Mouse (Mus musculus) thymus, postnatal 25 days (tissue): ENCODE data around the gene Mast1.

Experiments used
- DNase-seq: peaks from one replicate; pipeline ENCODE4 v3.0.0; 2022

The Mast1 gene

GRCm38 (mm10) chr8:84937620-84938485 is 694 bp upstream of the Mast1 start:
- DNase-seq = no peak

GRCm38 (mm10) chr8:84936041-84936961 is 858 bp downstream of the Mast1 start:
- DNase-seq = no peak

DNA sequence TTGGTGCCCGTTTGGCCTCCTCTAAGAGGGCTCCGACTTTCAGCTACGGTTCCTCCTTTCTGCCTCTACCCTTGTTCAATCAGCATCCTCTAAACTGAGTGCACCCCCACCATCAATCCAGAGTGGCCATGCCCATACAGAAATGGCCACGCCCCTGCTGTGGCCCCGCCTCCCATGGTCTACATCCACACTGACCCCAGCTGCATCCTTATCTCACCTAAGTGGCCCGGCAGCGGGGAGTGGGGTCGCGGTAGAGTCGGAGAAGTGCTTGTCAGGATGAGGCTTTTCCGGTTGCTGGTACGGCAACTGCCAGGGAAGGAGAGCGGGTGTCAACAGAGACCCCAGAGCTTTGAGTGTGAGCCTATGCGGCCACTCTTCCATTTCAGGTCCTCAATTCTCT is 1.7 kb downstream of the Mast1 start:
- no peak for DNase-seq

GRCm38 (mm10) chr8:84934860-84935259 is 2.3 kb downstream of the Mast1 start:
- DNase-seq = no peak

DNA sequence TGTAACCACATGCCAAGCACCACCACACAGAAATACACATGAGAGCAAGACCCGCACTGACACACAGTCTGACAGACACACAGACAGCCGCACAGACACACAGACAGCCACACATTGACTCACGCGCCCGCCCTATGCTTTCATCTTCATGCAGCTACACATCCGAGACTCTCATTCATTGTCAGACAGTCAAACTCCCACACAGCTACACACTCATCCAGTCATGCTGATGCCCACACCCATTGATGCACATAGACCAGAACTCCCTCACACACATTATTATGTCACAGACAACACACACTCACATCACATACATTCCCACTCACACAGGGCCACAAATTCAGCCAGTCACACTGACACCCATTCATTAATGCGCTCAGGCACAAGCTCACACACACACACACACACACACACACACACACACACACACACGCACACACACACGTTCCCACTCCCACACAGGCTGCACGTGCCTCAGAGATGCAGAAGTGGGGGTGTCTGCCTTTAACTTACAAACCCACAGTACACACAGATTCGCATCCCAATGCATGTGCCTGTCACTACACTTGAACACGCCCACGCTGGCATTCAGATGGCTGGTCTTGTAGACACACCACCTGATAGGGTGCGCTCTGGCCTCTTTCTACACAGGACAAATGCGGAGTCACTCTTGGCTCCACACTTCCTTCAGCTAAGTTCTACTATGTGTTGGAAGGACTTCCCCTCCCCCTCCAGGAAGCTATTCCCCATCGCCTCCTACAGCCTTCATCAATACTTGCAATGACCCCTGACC is 3.2 kb downstream of the Mast1 start:
- no peak for DNase-seq

GRCm38 (mm10) chr8:84930582-84930981 is 6.6 kb downstream of the Mast1 start:
- no peak for DNase-seq

DNA sequence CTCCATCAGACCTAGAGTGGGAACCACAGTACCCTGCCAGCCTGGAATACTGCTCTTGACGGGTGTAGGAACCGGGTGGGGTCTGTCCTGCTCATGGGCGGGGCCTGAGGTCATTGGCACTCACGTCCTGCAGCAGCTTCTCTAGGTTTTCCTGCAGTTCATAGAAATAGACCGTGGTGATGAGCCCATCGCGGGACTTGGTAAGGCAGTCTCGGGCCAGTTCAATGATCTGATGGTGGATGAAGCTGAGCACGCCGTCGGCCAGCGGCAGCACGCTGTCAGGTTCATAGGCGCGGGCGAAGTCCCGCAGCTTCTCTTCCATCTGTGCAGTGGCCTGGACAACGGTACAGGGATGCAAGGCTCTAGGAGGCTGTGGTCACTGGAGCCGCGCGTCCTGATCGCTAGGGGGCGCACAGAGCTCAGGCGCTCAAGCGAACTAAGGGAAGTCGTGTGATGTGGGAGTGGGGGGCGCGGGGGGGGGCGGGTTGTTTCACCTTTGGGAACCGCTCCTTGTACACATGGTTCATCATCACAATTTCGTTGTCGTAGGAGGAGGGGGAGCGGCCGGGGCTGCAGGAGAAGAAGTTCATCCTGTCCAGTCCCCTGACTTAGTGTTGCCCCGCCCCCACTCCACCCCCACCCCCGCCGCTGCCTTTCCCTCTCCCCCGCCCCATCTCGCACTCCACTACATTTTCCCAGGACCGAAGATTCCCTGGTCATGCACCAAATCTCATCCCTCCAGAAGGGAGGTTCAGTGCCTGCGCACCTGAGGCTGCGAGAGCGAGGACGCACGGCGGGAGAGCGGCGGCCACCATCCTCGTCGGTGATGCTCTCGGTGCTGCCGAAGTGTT is 8.5 kb downstream of the Mast1 start:
- peak; percentile 59 for DNase-seq

GRCm38 (mm10) chr8:84927513-84927912 is 9.6 kb downstream of the Mast1 start:
- DNase-seq = no peak

GRCm38 (mm10) chr8:84925557-84925956 is 11.6 kb downstream of the Mast1 start:
- DNase-seq = no peak

DNA sequence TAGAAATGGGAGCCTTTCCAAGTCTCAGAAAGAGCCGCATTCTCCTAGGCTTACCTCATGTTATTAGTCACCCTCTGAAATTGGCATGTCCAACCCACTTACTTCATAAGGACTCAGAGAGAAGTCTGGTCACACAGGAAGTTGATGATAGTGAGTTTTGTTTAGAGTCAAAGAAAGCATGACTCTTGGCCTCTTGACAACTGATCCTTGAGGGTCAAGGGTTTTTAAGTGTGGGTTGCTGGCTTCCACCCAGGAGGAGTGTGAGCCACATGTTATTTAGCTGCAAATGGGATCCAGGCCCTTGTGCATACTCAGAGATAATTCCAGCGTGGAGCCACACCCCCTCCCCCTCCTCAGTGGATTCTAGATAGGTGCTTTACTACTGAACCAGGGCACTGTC is 15.6 kb downstream of the Mast1 start:
- DNase-seq = no peak

- no peak for DNase-seq
Measured at GRCm38 (mm10) chr8:84918646-84919045, 18.5 kb downstream of the Mast1 start.

DNA sequence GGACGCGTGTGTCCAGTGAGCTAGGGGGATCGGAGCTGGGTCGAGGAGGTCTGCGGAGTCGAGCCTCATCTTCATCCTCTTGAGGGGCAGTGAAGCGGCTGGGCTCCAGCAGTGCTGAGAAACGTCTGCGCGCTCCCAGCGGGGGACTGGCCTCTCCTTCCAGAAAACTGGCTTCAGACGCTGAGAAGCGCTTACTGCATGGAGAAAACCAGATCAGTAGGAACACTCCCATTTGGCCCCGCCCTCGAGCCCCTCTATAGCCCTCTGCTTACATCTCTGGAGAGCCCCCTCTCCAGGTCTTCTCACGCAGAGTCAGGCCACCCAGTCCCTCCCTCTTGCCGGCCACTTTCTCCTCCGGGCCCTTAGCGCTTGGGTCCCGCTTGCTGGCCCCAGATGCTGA is 19.4 kb downstream of the Mast1 start:
- no peak for DNase-seq

DNA sequence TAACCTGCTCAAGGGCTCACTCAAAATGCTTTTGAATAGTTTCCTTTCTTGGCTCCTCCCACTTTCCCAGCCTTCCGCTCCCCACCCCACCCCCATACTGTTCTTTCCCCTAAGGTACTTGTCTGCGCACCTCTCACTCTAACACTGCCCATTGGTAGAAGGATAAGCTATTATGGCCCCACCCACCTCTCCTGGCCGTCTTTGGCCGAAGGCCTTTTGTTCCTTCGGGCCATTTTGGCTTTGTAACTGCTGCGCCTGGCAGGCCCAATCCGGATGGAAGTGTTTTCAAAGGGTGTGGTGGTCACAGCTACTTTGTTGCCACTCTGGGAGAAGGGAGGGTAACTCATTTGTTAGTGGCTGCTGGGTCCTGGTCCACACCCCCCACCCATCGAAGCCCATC is 21.9 kb downstream of the Mast1 start:
- DNase-seq = no peak

DNA sequence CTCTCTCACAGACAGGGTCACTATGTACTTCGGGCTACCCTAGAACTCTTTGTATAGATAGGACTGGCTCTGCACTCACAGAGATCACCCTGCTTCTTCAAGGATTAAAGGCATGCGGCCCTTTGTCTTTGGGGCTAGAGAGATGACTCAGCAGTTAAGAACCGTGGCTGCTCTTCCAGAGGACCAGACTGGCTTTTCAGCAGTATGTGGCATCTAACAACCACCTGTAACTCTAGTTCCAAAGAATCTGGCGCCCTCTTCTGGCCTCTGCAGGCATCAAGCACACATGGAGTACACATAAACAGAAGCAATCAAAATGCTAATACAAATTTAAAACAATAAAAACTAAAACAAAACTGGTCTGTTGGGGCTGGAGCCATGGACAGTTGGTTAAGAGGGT is 23.2 kb downstream of the Mast1 start:
- DNase-seq = peak; percentile 44

GRCm38 (mm10) chr8:84913502-84913900 is 23.7 kb downstream of the Mast1 start:
- DNase-seq = no peak

- DNase-seq = peak; percentile 81
Measured at GRCm38 (mm10) chr8:84912895-84913501, 24.2 kb downstream of the Mast1 start.

DNA sequence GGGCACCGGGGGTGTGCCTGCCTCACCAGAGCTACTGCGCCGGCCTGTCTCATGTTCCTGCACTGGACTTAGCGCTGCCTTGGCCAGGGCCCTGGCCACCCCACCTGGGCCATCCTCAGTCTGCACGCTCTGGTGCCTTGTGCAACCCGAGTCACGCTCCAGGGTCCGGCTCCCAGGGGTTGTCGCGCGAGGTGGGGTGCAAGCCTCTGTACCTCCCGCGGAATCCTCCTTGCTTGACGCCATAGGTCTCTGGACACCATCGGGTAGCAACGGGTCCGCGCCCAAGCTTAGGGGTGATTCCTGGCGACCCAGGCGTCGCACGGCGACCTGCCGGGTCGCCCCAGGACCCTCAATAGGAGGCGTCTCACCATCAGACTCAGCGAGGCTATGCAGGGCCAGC is 24.8 kb downstream of the Mast1 start:
- no peak for DNase-seq

DNA sequence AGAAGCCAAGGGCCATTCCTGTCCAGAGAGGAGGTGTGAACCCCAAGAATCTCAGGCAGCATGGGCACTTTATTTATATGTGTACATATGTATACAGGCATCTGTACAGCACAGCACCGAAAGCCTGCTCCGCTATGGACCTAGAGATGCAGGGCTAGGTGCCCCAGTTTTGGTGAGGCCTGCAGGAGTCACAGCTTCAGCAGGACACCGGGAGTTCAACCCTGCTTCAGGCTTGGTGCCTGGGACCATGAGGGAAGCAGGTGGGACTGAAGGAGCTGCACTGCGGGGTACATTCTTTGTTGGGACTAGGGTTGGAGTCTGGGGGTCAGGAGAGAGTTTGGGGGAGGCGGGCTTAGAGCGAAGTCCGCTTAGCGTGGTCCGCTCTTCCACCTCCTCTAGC is 25.3 kb downstream of the Mast1 start:
- DNase-seq = no peak

DNA sequence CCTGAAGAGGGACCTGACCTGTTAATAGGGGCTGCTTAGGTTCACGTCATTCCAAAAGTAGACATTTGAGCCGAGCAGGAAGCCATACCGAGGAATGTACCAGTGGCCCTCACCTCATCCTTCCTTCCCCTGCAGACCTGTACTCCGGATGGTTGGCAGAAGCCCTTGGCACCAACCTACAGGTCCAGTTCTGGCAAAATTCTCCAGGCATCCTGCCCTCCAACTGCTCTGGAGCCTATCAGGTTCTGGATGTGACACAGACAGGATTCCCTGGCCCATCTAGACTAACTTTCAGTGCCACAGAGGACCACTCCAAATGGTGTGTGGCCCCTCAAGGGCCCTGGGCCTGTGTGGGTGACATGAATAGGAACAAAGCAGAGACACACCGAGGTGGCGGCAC is 26.6 kb downstream of the Mast1 start:
- no peak for DNase-seq

GRCm38 (mm10) chr8:84909949-84910348 is 27.2 kb downstream of the Mast1 start:
- no peak for DNase-seq

DNA sequence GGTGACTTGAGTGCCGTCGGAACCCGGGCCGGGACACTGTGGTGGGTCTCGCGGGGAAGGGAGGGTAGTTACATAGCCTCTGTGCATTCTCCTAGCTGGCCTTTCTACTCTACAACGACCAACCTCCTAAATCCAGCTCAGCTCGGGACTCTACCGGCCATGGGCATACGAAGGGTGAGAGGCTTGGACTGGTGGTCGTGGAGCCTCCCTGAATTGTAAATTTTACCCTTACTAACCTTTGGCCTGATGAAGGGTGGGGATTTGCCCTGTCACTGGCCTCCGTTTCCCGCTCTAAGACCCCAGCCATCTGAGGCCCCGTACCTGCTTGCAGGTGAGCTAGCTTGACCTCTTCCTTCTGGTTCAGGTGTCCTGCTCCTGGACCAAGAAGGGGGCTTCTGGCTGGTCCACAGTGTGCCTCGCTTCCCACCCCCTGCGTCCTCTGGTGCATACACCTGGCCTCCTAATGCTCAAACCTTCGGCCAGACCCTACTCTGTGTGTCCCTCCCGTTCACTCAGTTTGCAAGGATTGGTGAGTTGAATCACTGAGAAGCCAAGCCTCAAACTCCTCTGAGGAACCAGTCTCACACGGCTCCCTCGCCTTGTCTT is 27.9 kb downstream of the Mast1 start:
- DNase-seq = no peak
